Mouse (Mus musculus) thymus, postnatal 25 days (tissue): Measurements from ENCODE around the gene Ptges2.

Experiments used
- DNase-seq: peaks from one replicate; pipeline ENCODE4 v3.0.0; 2022

The Ptges2 gene

GRCm38 (mm10) chr2:32418430-32419151 lies 22.9 kb downstream of the Ptges2 start:
- no peak for DNase-seq

DNA sequence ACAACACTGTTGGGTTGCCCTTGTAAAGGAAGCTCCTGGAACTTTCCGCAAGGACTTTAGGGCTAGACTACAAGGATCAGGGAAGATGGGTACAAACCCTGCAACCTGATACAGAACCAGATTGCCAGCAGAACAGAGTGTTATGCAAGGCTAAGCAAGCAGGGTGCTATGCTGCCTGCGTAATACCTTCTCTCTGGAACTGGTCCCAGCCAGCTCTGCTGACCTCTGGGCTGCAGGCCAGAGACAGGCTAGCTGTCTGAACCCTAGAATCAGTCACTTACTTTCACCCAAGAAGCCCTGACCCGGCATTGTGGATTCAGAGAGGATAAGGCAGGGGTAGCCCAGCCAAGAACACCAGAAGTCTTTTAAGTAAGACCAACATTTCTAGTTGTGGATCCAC lies 23.7 kb downstream of the Ptges2 start:
- DNase-seq, result no peak

GRCm38 (mm10) chr2:32420066-32420608 lies 24.4 kb downstream of the Ptges2 start:
- DNase-seq, result no peak

DNA sequence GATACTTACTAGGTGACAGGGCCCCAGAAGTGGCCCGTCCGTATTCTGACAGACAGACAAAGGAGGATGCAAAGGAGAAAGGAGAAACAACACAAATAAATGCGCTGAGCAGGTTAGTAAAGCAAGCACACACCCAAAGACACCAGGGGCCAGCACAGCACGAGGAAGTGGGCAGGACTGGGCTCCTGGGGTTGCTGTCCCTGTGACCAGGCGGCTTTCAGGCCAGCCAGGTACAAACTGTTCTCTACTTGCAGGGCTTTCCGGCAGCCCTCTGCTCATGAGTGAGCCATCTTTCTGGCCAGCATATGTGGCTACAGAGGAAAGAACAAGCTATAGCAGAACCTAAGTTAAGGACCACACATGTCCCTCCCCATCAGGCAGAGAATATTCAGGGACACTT lies 25.0 kb downstream of the Ptges2 start:
- no peak for DNase-seq

GRCm38 (mm10) chr2:32421851-32422251 lies 26.2 kb downstream of the Ptges2 start:
- no peak for DNase-seq

GRCm38 (mm10) chr2:32423481-32424331 lies 28.0 kb downstream of the Ptges2 start:
- DNase-seq, result peak; percentile 10

GRCm38 (mm10) chr2:32424796-32425195 lies 29.1 kb downstream of the Ptges2 start:
- DNase-seq, result no peak

- no peak for DNase-seq
Observed at GRCm38 (mm10) chr2:32425568-32425967, 29.9 kb downstream of the Ptges2 start.

DNA sequence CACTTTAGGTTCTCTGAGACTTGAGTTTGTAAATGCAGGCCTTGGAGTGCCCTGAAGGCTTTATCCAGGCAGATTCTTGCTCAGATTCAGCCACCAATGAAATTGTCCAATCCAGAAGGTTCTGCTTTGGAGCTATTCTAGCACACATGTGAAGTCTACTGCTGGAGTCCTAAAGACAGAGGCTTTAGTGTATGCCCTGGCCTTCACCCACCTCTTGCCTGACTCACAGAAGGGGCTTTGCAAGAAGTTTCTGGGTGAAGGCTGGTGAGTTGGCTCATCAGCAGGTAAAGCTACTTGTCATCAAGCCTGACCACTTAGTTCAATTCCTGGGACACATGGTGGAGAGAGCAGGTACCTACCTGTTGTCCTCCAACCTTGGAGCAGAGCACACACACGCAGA lies 30.4 kb downstream of the Ptges2 start:
- DNase-seq, result no peak

- DNase-seq, result no peak
Observed at GRCm38 (mm10) chr2:32427720-32428119, 32.0 kb downstream of the Ptges2 start.

GRCm38 (mm10) chr2:32428262-32428722 lies 32.6 kb downstream of the Ptges2 start:
- no peak for DNase-seq

DNA sequence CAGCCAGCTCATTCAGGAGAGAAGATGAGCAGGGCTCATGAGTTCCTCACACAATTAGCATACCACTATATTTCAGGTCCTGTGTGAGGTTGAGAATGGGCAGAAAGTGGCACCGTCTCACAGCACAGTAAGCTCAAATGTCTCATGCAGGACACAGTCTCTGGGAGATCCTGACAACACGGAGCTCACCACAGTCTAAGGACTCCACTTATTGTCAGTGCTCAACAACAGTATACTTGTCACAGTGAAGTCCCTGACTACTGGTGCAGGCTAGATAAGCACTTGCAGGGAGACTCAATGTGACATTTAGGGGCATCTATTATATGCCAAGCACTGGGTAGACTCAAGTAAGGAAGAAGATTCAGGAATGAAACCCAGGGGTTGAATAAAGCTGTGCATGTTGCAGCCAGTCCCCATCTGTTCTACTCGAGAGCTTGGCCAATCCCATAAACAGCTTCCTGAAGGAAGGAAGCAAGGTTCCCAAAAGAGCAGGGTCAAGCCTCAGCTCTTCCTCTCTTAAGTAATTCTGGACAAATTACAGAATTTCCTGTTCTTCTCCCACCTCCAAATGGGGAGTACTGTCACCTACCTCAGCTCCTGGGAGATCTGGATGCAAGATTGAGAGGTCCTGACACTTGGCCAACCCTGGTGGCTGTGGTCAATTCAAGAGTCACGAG lies 33.7 kb downstream of the Ptges2 start:
- no peak for DNase-seq

DNA sequence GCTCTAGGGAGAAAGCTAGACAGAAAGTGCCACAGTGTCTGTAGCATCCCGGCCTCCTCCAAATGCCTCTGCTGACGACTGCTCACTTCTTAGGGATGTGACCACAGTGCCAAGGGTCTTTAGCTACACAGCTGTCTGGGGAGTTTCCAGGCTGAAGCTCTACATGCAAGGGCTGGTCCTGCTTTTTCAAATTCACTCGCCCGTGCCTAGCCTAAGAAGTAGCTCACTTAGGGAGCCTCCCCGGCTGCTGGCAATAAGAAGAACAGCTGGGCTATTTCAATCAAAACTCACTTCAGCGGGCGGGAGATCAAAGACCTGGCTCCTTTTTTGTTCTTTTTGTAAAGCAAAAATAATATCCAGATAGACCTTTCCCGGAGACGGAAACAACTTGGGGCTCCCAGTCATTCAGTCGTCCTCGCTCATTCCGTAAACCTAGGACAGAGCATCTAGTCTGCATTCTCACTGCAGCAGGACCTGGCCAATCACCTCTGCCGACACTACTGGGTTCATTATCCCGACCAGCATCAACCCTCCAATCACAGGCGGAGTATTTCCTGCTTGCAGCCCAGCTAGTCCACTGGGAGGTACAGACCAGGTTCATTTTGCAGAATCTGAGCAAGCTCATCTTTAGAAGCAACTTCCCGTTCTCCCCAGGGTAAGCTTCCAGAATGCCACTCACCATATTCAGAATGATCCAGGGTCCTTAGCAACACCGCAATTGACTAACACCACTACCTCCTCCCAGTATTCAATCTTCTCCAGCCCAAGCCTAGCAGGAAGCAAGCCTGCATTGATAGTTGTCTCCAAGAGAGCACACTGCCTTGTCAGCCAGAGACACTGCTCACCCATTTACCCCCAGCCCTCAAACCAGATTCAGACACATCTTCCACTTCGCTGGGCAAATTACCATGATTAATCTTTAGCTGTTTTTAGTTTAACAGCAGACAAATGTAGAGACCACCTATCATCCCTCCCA lies 35.3 kb downstream of the Ptges2 start:
- DNase-seq, result no peak

- no peak for DNase-seq
Observed at GRCm38 (mm10) chr2:32436686-32437372, 41.1 kb downstream of the Ptges2 start.

- no peak for DNase-seq
Observed at GRCm38 (mm10) chr2:32437612-32438166, 42.0 kb downstream of the Ptges2 start.

GRCm38 (mm10) chr2:32438733-32439132 lies 43.0 kb downstream of the Ptges2 start:
- DNase-seq, result no peak

GRCm38 (mm10) chr2:32439177-32439576 lies 43.5 kb downstream of the Ptges2 start:
- DNase-seq, result no peak

DNA sequence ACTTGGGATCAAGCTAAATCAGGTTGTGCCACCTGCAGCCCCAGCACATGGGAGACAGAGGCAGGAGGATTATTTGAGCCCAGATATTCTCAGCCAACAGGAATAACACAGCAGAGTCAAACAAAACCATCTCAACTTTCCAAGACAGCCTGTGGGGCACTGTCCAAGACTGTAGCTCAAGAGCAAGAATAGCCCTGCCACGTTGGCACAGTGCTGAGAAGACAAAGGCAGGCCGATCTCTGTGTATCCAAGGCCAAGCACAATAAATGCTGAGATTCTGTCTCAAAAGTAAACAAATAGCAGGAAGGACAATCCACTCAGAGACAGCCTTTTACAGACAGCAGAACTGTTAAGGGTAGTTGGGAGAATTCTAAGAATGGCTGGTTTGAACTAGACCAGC lies 44.5 kb downstream of the Ptges2 start:
- DNase-seq, result no peak

GRCm38 (mm10) chr2:32440632-32441031 lies 44.9 kb downstream of the Ptges2 start:
- DNase-seq, result no peak

- DNase-seq, result no peak
Observed at GRCm38 (mm10) chr2:32441550-32441949, 45.9 kb downstream of the Ptges2 start.

DNA sequence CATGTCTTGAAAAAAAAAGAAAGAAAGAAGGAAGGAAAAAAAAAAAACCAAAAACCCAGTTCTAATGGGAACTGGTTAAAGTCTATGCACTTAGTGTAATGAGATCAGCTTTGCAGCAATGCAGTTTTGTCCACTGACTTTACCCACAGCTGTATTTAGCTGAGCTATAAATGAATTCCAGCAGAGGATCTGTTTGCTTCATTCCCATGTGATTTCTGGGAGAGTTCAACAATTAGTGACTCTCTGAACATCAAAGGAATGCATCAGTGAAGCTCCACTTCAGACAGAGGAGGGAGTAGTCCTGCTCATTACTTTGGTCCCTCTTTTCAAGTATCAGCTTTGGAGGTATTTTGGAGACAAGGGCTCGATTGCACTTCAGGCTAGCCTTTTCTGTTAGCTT lies 49.8 kb downstream of the Ptges2 start:
- DNase-seq, result no peak
